Mouse (Mus musculus): ENCODE measurements around the gene Bag5. TPM values are rescaled to one million over a fixed set of nuclear protein-coding genes. Genes with fewer than 3 reads are reported as not detected.
A peak's percentile ranks its signal among the peaks of the same experiment; 100 is the strongest.

Bag5 gene
- polyA plus RNA-seq, 1 experiment from 2014 or later = 45.7 TPM

GRCm38 (mm10) chr12:111747421-111747820 lies 34.4 kb upstream of the Bag5 start:
- DNase-seq (ENCODE audit: low spot score) (no peak), ATAC-seq (replicated peaks; ENCODE audit: low FRiP score, low read depth) (no peak)
- WGBS = 77% methylated on average over 7 of the region's 7 CpGs

DNA sequence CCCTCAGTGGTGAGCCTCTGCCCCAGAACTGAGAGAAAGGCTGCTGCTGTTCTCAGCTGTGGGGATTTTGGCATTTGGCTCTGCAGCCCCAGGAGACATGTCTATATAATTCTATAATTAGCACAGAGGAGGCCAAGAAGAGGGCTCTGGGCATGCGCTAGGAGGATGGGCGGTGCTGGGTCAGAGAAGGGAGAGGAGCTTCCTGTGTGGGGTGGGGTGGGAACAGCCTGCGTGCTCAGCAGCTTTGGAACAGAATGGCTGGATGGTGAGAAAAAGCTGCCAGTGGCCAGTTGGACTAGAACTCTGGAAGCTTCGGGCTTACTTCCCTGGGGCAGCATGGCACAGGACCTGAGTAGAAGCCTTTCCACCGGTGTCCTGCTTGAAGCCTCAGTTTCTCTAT lies 33.0 kb upstream of the Bag5 start:
- DNase-seq (ENCODE audit: low spot score) (peak; percentile 91), ATAC-seq (replicated peaks; ENCODE audit: low FRiP score, low read depth) (no peak; the same call in 1 of the 2 replicates)
- Histone ChIP-seq H3K4me1 (replicated peaks; ENCODE audit: insufficient read depth, low read length) (peaks cover 3% of the 10 kb centered on the region; the same call in 1 of the 2 replicates), H3K4me3 (replicated peaks; ENCODE audit: low read depth, low read length) (no peak overlapping the region), H3K9me3 (replicated peaks; ENCODE audit: low read length) (no peaks in the 10 kb centered on the region), H3K9ac (ENCODE audit: low read depth, low read length) (no peak overlapping the region), H3K27ac (peak overlapping the region; percentile 66), H3K4me2 (ENCODE audit: low read length) (peak overlapping the region; percentile 18; the same call in 1 of the 2 replicates), H3K36me3 (ENCODE audit: insufficient read depth, low read length) (no peaks in the 10 kb centered on the region), H3K27me3 (ENCODE audit: insufficient read depth, low read length) (no peaks in the 10 kb centered on the region)
- TF ChIP-seq CTCF (IDR thresholded peaks at IDR 0.05; ENCODE audit: low read depth) = no peak
- WGBS = 50% methylated on average over 5 of the region's 5 CpGs

More at GRCm38 (mm10) chr12:111747421-111747820, 34.4 kb upstream of the Bag5 start:
- no peak overlapping the region for H3K9ac ChIP-seq (ENCODE audit: low read depth, low read length)
- H3K36me3 ChIP-seq (ENCODE audit: insufficient read depth, low read length) = no peaks in the 10 kb centered on the region
- H3K4me2 ChIP-seq (ENCODE audit: low read length) = no peak overlapping the region
- H3K4me3 ChIP-seq (replicated peaks; ENCODE audit: low read depth, low read length) = no peak overlapping the region
- H3K4me1 ChIP-seq (replicated peaks; ENCODE audit: insufficient read depth, low read length) = peaks cover 3% of the 10 kb centered on the region; the same call in 1 of the 2 replicates
- no peaks in the 10 kb centered on the region for H3K9me3 ChIP-seq (replicated peaks; ENCODE audit: low read length)
- TF ChIP-seq CTCF (IDR thresholded peaks at IDR 0.05; ENCODE audit: low read depth) = no peak
- H3K27ac ChIP-seq = no peak overlapping the region
- H3K27me3 ChIP-seq (ENCODE audit: insufficient read depth, low read length) = no peaks in the 10 kb centered on the region

DNA sequence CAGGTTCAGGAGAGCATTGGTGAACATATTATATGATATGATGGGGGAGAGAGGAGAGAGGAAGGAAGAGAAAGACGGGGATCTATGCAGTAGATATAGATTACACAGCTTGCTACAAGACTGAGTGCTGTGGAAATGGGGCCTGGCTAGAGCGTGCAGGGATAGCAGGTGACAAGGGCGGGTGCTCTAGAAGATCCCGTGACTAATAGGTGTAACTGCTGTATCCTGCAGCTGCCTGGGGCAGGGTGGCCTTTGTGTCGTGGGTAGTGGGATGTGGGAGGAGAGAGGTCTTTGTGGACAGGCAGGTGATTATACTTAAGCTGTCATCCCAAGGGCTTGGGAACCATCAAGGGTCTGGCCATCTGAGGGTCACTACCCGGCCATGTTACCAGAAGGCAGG lies 32.2 kb upstream of the Bag5 start:
- 63% methylated on average over 6 of the region's 6 CpGs for WGBS
- DNase-seq (ENCODE audit: low spot score) = no peak
- Histone ChIP-seq H3K9ac (ENCODE audit: low read depth, low read length) (no peak overlapping the region), H3K4me2 (ENCODE audit: low read length) (no peak overlapping the region), H3K4me3 (replicated peaks; ENCODE audit: low read depth, low read length) (no peak overlapping the region), H3K27ac (0 out of 2 replicates have a peak overlapping the region, but pooled peaks have one; percentile 66), H3K4me1 (replicated peaks; ENCODE audit: insufficient read depth, low read length) (peaks cover 3% of the 10 kb centered on the region; the same call in 1 of the 2 replicates), H3K27me3 (ENCODE audit: insufficient read depth, low read length) (no peaks in the 10 kb centered on the region), H3K9me3 (replicated peaks; ENCODE audit: low read length) (no peaks in the 10 kb centered on the region), H3K36me3 (ENCODE audit: insufficient read depth, low read length) (no peaks in the 10 kb centered on the region)
- no peak for ATAC-seq (replicated peaks; ENCODE audit: low FRiP score, low read depth)
- TF ChIP-seq CTCF (IDR thresholded peaks at IDR 0.05; ENCODE audit: low read depth) = no peak

DNA sequence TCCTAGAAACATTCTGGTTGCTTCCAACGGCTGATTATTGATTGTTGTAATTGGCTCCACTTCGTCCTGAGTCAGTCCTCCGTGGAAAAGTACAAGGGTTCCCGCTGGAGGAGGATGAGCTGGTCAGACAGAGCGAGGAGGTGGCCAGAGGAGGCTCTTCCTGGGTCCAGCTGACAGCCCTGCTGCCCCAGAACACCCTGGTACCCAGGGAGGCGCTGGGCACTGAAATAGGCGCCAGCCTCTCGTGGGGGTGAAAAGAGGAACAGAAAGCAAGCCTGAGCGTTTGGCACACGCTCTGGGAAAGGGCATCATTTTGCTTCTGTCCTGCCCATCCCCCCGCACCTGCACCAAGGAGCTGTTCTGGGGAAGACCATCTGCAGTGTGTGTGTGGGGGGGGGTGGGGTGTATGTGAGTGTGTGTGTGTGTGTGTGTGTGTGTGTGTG lies 30.9 kb upstream of the Bag5 start:
- H3K9me3 ChIP-seq (replicated peaks; ENCODE audit: low read length) = no peaks in the 10 kb centered on the region
- no peaks in the 10 kb centered on the region for H3K36me3 ChIP-seq (ENCODE audit: insufficient read depth, low read length)
- ATAC-seq (replicated peaks; ENCODE audit: low FRiP score, low read depth) = no peak
- WGBS = 54% methylated on average over 11 of the region's 11 CpGs
- peak overlapping the region; percentile 5; the same call in 1 of the 2 replicates for H3K4me2 ChIP-seq (ENCODE audit: low read length)
- peaks cover 3% of the 10 kb centered on the region; the same call in 1 of the 2 replicates for H3K4me1 ChIP-seq (replicated peaks; ENCODE audit: insufficient read depth, low read length)
- peak overlapping the region; percentile 65; the same call in 1 of the 2 replicates for H3K27ac ChIP-seq
- no peaks in the 10 kb centered on the region for H3K27me3 ChIP-seq (ENCODE audit: insufficient read depth, low read length)
- no peak for DNase-seq (ENCODE audit: low spot score)
- no peak for TF ChIP-seq CTCF (IDR thresholded peaks at IDR 0.05; ENCODE audit: low read depth)
- no peak overlapping the region for H3K4me3 ChIP-seq (replicated peaks; ENCODE audit: low read depth, low read length)
- H3K9ac ChIP-seq (ENCODE audit: low read depth, low read length) = no peak overlapping the region

GRCm38 (mm10) chr12:111743419-111743818 lies 30.4 kb upstream of the Bag5 start:
- Histone ChIP-seq H3K4me2 (ENCODE audit: low read length) (peak overlapping the region; percentile 5; the same call in 1 of the 2 replicates), H3K27ac (peak overlapping the region; percentile 65; the same call in 1 of the 2 replicates), H3K9ac (ENCODE audit: low read depth, low read length) (no peak overlapping the region), H3K4me3 (replicated peaks; ENCODE audit: low read depth, low read length) (no peak overlapping the region), H3K9me3 (replicated peaks; ENCODE audit: low read length) (no peaks in the 10 kb centered on the region), H3K36me3 (ENCODE audit: insufficient read depth, low read length) (no peaks in the 10 kb centered on the region), H3K4me1 (replicated peaks; ENCODE audit: insufficient read depth, low read length) (peaks cover 3% of the 10 kb centered on the region; the same call in 1 of the 2 replicates), H3K27me3 (ENCODE audit: insufficient read depth, low read length) (no peaks in the 10 kb centered on the region)
- DNase-seq (ENCODE audit: low spot score) (peak; percentile 91), ATAC-seq (replicated peaks; ENCODE audit: low FRiP score, low read depth) (peak; percentile 85)
- TF ChIP-seq CTCF (IDR thresholded peaks at IDR 0.05; ENCODE audit: low read depth) = no peak
- WGBS = 20% methylated on average over 2 of the region's 2 CpGs

- H3K27me3 ChIP-seq (ENCODE audit: insufficient read depth, low read length) = no peaks in the 10 kb centered on the region
- H3K4me1 ChIP-seq (replicated peaks; ENCODE audit: insufficient read depth, low read length) = peaks cover 3% of the 10 kb centered on the region; the same call in 1 of the 2 replicates
- 61% methylated on average over 8 of the region's 8 CpGs for WGBS
- no peaks in the 10 kb centered on the region for H3K9me3 ChIP-seq (replicated peaks; ENCODE audit: low read length)
- no peaks in the 10 kb centered on the region for H3K36me3 ChIP-seq (ENCODE audit: insufficient read depth, low read length)
- ATAC-seq (replicated peaks; ENCODE audit: low FRiP score, low read depth) (no peak), DNase-seq (ENCODE audit: low spot score) (no peak)
- H3K9ac ChIP-seq (ENCODE audit: low read depth, low read length) = no peak overlapping the region
- no peak overlapping the region for H3K27ac ChIP-seq
- no peak for TF ChIP-seq CTCF (IDR thresholded peaks at IDR 0.05; ENCODE audit: low read depth)
- H3K4me2 ChIP-seq (ENCODE audit: low read length) = no peak overlapping the region
- no peak overlapping the region for H3K4me3 ChIP-seq (replicated peaks; ENCODE audit: low read depth, low read length)
Measured at GRCm38 (mm10) chr12:111741338-111741737, 28.3 kb upstream of the Bag5 start.

All from kidney, postnatal 0 days (tissue).